Mouse (Mus musculus) ES-E14 (cell line): ENCODE measurements around the gene Nudt1.

Experiments
- CHD2 ChIP-seq: IDR thresholded peaks from 2 replicates; pipeline ENCODE4 v1.6.1; 2014; ENCODE audit warnings: mild to moderate bottlenecking, low read depth, low read length, inconsistent platforms
- MAFK ChIP-seq: IDR thresholded peaks from 2 replicates; pipeline ENCODE4 v1.6.1; 2014; ENCODE audit warnings: mild to moderate bottlenecking, low read depth, low read length, inconsistent platforms; ENCODE audit not compliant: insufficient read depth
- ZC3H11A ChIP-seq: IDR thresholded peaks from 2 replicates; pipeline ENCODE4 v1.6.1; 2012; ENCODE audit warnings: low read depth, mild to moderate bottlenecking, inconsistent platforms, low read length, borderline replicate concordance
- ZNF384 ChIP-seq: IDR thresholded peaks from 2 replicates; pipeline ENCODE4 v1.6.1; 2012; ENCODE audit warnings: low read depth, low read length, inconsistent platforms

DNA sequence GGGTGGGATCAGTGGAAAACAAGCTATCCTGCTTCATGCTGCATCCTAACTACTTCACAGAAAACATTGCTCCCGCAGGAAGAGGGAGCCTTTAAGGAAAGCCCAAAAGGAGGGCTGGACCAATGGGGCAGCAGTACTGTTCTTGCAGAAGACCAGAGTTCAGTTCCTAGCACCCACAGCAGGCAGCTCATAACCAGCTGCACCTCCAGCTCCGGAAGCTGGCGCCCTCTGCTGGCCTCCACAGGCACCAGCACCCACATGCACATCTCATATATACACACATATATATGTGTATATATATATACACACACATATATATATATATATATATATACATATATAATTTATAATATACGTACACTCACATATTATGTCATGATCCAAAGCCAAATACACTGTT is 17.3 kb downstream of the Nudt1 start:
- TF ChIP-seq MAFK (no peak), ZNF384 (no peak), ZC3H11A (no peak), CHD2 (no peak)
